Mouse (Mus musculus): ENCODE data around the gene Odf3l2. TPM values are rescaled to one million over a fixed set of nuclear protein-coding genes. Genes with fewer than 3 reads are reported as not detected.

Odf3l2 gene
- total and polyA plus RNA-seq, 2 experiments from 2014 or later = not detected

- 12% methylated on average over 51 of the region's 51 CpGs for WGBS
- H3K4me1 ChIP-seq (ENCODE audit: control insufficient read depth, insufficient read depth) = peaks cover 13% of the 10 kb centered on the region; the same call in 1 of the 2 replicates
- DNase-seq (ENCODE audit: low spot score) (no peak), ATAC-seq (ENCODE audit: insufficient read depth, low read depth) (peak; percentile 34)
- H3K27ac ChIP-seq (ENCODE audit: low read depth) = no peak overlapping the region
- no peaks in the 10 kb centered on the region for H3K36me3 ChIP-seq (replicated peaks; ENCODE audit: control insufficient read depth, insufficient read depth, low read length)
- H3K4me2 ChIP-seq (ENCODE audit: low read depth, low read length) = peak overlapping the region; percentile 28; the same call in 1 of the 2 replicates
- H3K9ac ChIP-seq (replicated peaks; ENCODE audit: low read depth, low read length) = no peak overlapping the region
- TF ChIP-seq CTCF (IDR thresholded peaks at IDR 0.05; ENCODE audit: low read depth) (peak; percentile 30; the same call in 1 of the 2 replicates), EP300 (IDR thresholded peaks at IDR 0.05; ENCODE audit: low read depth) (no peak)
- H3K27me3 ChIP-seq (ENCODE audit: control insufficient read depth, insufficient read depth, low read length) = peaks cover 36% of the 10 kb centered on the region
- H3K4me3 ChIP-seq (ENCODE audit: low read depth, low read length) = 0 out of 2 replicates have a peak overlapping the region, but pooled peaks have one; percentile 10
- no peaks in the 10 kb centered on the region for H3K9me3 ChIP-seq (replicated peaks; ENCODE audit: control insufficient read depth, low read length)
Measured at GRCm38 (mm10) chr10:79612192-79613135, 33.1 kb downstream of the Odf3l2 start.

GRCm38 (mm10) chr10:79611296-79611695 is 34.2 kb downstream of the Odf3l2 start:
- H3K9ac ChIP-seq (replicated peaks; ENCODE audit: low read depth, low read length) = no peak overlapping the region
- no peaks in the 10 kb centered on the region for H3K36me3 ChIP-seq (replicated peaks; ENCODE audit: control insufficient read depth, insufficient read depth, low read length)
- 27% methylated on average over 5 of the region's 5 CpGs for WGBS
- peaks cover 13% of the 10 kb centered on the region; the same call in 1 of the 2 replicates for H3K4me1 ChIP-seq (ENCODE audit: control insufficient read depth, insufficient read depth)
- peaks cover 36% of the 10 kb centered on the region for H3K27me3 ChIP-seq (ENCODE audit: control insufficient read depth, insufficient read depth, low read length)
- no peak for ATAC-seq (ENCODE audit: insufficient read depth, low read depth)
- no peak for TF ChIP-seq CTCF (IDR thresholded peaks at IDR 0.05; ENCODE audit: low read depth)
- no peak for TF ChIP-seq EP300 (IDR thresholded peaks at IDR 0.05; ENCODE audit: low read depth)
- no peak overlapping the region for H3K27ac ChIP-seq (ENCODE audit: low read depth)
- no peak overlapping the region for H3K4me2 ChIP-seq (ENCODE audit: low read depth, low read length)
- DNase-seq (ENCODE audit: low spot score) = no peak
- H3K9me3 ChIP-seq (replicated peaks; ENCODE audit: control insufficient read depth, low read length) = no peaks in the 10 kb centered on the region
- H3K4me3 ChIP-seq (ENCODE audit: low read depth, low read length) = no peak overlapping the region

GRCm38 (mm10) chr10:79609276-79609675 is 36.3 kb downstream of the Odf3l2 start:
- no peak for TF ChIP-seq EP300 (IDR thresholded peaks at IDR 0.05; ENCODE audit: low read depth)
- TF ChIP-seq CTCF (IDR thresholded peaks at IDR 0.05; ENCODE audit: low read depth) = no peak
- Histone ChIP-seq H3K36me3 (replicated peaks; ENCODE audit: control insufficient read depth, insufficient read depth, low read length) (no peaks in the 10 kb centered on the region), H3K4me3 (ENCODE audit: low read depth, low read length) (no peak overlapping the region), H3K4me1 (ENCODE audit: control insufficient read depth, insufficient read depth) (peaks cover 13% of the 10 kb centered on the region; the same call in 1 of the 2 replicates), H3K9ac (replicated peaks; ENCODE audit: low read depth, low read length) (no peak overlapping the region), H3K27ac (ENCODE audit: low read depth) (no peak overlapping the region), H3K27me3 (ENCODE audit: control insufficient read depth, insufficient read depth, low read length) (peaks cover 26% of the 10 kb centered on the region), H3K9me3 (replicated peaks; ENCODE audit: control insufficient read depth, low read length) (no peaks in the 10 kb centered on the region), H3K4me2 (ENCODE audit: low read depth, low read length) (no peak overlapping the region)
- DNase-seq (ENCODE audit: low spot score) (no peak), ATAC-seq (ENCODE audit: insufficient read depth, low read depth) (no peak)
- 68% methylated on average over 3 of the region's 3 CpGs for WGBS

DNA sequence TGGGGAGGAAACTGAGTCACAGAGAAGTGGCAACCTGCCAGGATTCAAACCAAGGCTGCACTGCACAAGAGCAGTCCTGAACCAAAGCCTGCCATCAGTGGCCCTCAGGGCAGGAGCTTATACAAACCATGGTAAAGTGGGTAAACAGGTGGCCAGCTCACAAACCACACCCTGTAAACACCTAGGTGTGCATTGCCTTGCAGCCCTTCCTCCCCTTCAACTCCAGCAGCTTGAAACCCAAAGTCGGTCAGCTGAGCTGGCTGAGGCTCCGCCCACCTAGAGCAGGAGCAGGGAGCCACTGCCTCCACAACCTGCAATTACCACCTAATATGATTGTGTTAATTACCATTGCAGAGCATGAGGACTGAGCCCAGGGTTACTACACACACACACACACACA is 37.6 kb downstream of the Odf3l2 start:
- 37% methylated on average over 2 of the region's 2 CpGs for WGBS

GRCm38 (mm10) chr10:79606537-79606936 is 39.0 kb downstream of the Odf3l2 start:
- Histone ChIP-seq H3K4me1 (ENCODE audit: control insufficient read depth, insufficient read depth) (no peaks in the 10 kb centered on the region), H3K9me3 (replicated peaks; ENCODE audit: control insufficient read depth, low read length) (no peaks in the 10 kb centered on the region), H3K9ac (replicated peaks; ENCODE audit: low read depth, low read length) (no peak overlapping the region), H3K4me3 (ENCODE audit: low read depth, low read length) (no peak overlapping the region), H3K27ac (ENCODE audit: low read depth) (no peak overlapping the region), H3K4me2 (ENCODE audit: low read depth, low read length) (no peak overlapping the region), H3K27me3 (ENCODE audit: control insufficient read depth, insufficient read depth, low read length) (no peaks in the 10 kb centered on the region), H3K36me3 (replicated peaks; ENCODE audit: control insufficient read depth, insufficient read depth, low read length) (no peaks in the 10 kb centered on the region)
- ATAC-seq (ENCODE audit: insufficient read depth, low read depth) (no peak), DNase-seq (ENCODE audit: low spot score) (no peak)
- WGBS = 66% methylated on average over 4 of the region's 4 CpGs
- TF ChIP-seq EP300 (IDR thresholded peaks at IDR 0.05; ENCODE audit: low read depth) = no peak

More for the DNA sequence above, 37.6 kb downstream of the Odf3l2 start:
- H3K9me3 ChIP-seq (replicated peaks; ENCODE audit: control insufficient read depth, low read length) = no peaks in the 10 kb centered on the region
- TF ChIP-seq CTCF (IDR thresholded peaks at IDR 0.05; ENCODE audit: low read depth) = no peak
- no peak for TF ChIP-seq EP300 (IDR thresholded peaks at IDR 0.05; ENCODE audit: low read depth)
- H3K4me2 ChIP-seq (ENCODE audit: low read depth, low read length) = no peak overlapping the region
- no peak overlapping the region for H3K27ac ChIP-seq (ENCODE audit: low read depth)
- DNase-seq (ENCODE audit: low spot score) = no peak
- H3K4me1 ChIP-seq (ENCODE audit: control insufficient read depth, insufficient read depth) = peaks cover 9% of the 10 kb centered on the region; the same call in 1 of the 2 replicates
- no peak for ATAC-seq (ENCODE audit: insufficient read depth, low read depth)
- no peak overlapping the region for H3K4me3 ChIP-seq (ENCODE audit: low read depth, low read length)
- peaks cover 12% of the 10 kb centered on the region for H3K27me3 ChIP-seq (ENCODE audit: control insufficient read depth, insufficient read depth, low read length)
- H3K9ac ChIP-seq (replicated peaks; ENCODE audit: low read depth, low read length) = no peak overlapping the region
- no peaks in the 10 kb centered on the region for H3K36me3 ChIP-seq (replicated peaks; ENCODE audit: control insufficient read depth, insufficient read depth, low read length)

Data from heart, postnatal 0 days (tissue).